Mouse (Mus musculus) midbrain, embryonic 14.5 days (tissue): Measurements from ENCODE around the gene Nckipsd. TPM values are rescaled to one million over a fixed set of nuclear protein-coding genes. Genes with fewer than 3 reads are reported as not detected.

Experiments
- ATAC-seq: fragments of 200-750 bp; cut with Nextera tagmentation; 2 replicates; pipeline ENCODE4 v1.8.0; 2017; ENCODE audit warnings: moderate number of reproducible peaks, moderate library complexity; ENCODE audit not compliant: low FRiP score, low TSS enrichment
- DNase-seq: peaks from one replicate; pipeline ENCODE4 v3.0.0-alpha.2; 2015
- H3K27ac ChIP-seq: fragments of 300-500 bp; sonication (generic); replicated peaks from 2 replicates; pipeline ENCODE4 v1.5.1; 2014; ENCODE audit warnings: mild to moderate bottlenecking, low read depth, low read length, moderate library complexity
- H3K27me3 ChIP-seq: fragments of 300-500 bp; sonication (generic); 2 replicates; pipeline ENCODE4 v1.6.1; 2014; ENCODE audit warnings: low read length, control low read depth, mixed read lengths; ENCODE audit not compliant: control insufficient read depth, insufficient read depth
- H3K36me3 ChIP-seq: fragments of 300-500 bp; sonication (generic); 2 replicates; pipeline ENCODE4 v1.6.1; 2014; ENCODE audit warnings: low read length, control low read depth; ENCODE audit not compliant: control insufficient read depth, insufficient read depth
- H3K4me1 ChIP-seq: fragments of 300-500 bp; sonication (generic); 2 replicates; pipeline ENCODE4 v1.6.1; 2014; ENCODE audit warnings: mild to moderate bottlenecking, antibody characterized with exemption, low read length, control low read depth; ENCODE audit not compliant: control insufficient read depth, insufficient read depth
- H3K4me2 ChIP-seq: fragments of 300-500 bp; sonication (generic); 2 replicates; pipeline ENCODE4 v1.6.1; 2014; ENCODE audit warnings: mild to moderate bottlenecking, low read length, moderate library complexity
- H3K4me3 ChIP-seq: fragments of 300-500 bp; sonication (generic); replicated peaks from 2 replicates; pipeline ENCODE4 v1.5.1; 2014; ENCODE audit warnings: low read depth, low read length
- H3K9ac ChIP-seq: fragments of 300-500 bp; sonication (generic); replicated peaks from 2 replicates; pipeline ENCODE4 v1.6.1; 2014; ENCODE audit warnings: mild to moderate bottlenecking, low read length, moderate library complexity
- H3K9me3 ChIP-seq: fragments of 300-500 bp; sonication (generic); 2 replicates; pipeline ENCODE4 v1.6.1; 2016; ENCODE audit warnings: low read length, control low read depth, mixed read lengths; ENCODE audit not compliant: control insufficient read depth
- WGBS: fragments of 180-500 bp; shearing (Covaris S2); extraction: QIAGEN DNeasy Blood & Tissue Kit; methylation state at CpG from one replicate; pipeline ENCODE4 v1.1.7; 2014; 5-methylcytosine and 5-hydroxymethylcytosine counted together
- polyA plus RNA-seq: library from polyadenylated mRNA; unstranded; fragments of >200 nt; fragmentation: Nextera tagmentation; extraction: Ambion mirVana; gene quantifications from 2 replicates; pipeline ENCODE4 v1.2.1, GENCODE M21; 2014

Gene Nckipsd
- polyA plus RNA-seq, 1 experiment from 2014 or later: 27.4 TPM

GRCm38 (mm10) chr9:108795281-108795680 is 12.9 kb upstream of the Nckipsd start:
- Histone ChIP-seq H3K36me3 (peaks cover 44% of the 10 kb centered on the region), H3K9ac (no peak overlapping the region), H3K4me2 (no peak overlapping the region), H3K27me3 (no peaks in the 10 kb centered on the region), H3K9me3 (no peaks in the 10 kb centered on the region), H3K4me3 (no peak overlapping the region), H3K4me1 (peaks cover 52% of the 10 kb centered on the region), H3K27ac (no peak overlapping the region)
- no peak for DNase-seq
- 72% methylated on average over 2 of the region's 2 CpGs for WGBS
- ATAC-seq: no peak

GRCm38 (mm10) chr9:108795762-108796161 is 12.4 kb upstream of the Nckipsd start:
- H3K36me3 ChIP-seq: peaks cover 47% of the 10 kb centered on the region
- DNase-seq (no peak), ATAC-seq (no peak)
- peak overlapping the region; percentile 29 for H3K4me2 ChIP-seq
- no peak overlapping the region for H3K4me3 ChIP-seq
- H3K27ac ChIP-seq: 0 out of 2 replicates have a peak overlapping the region, but pooled peaks have one; percentile 13
- H3K4me1 ChIP-seq: peaks cover 48% of the 10 kb centered on the region
- 33% methylated on average over 11 of the region's 11 CpGs for WGBS
- no peaks in the 10 kb centered on the region for H3K9me3 ChIP-seq
- no peak overlapping the region for H3K9ac ChIP-seq
- H3K27me3 ChIP-seq: no peaks in the 10 kb centered on the region

GRCm38 (mm10) chr9:108796351-108796981 is 11.7 kb upstream of the Nckipsd start:
- H3K27ac ChIP-seq: 0 out of 2 replicates have a peak overlapping the region, but pooled peaks have one; percentile 13
- H3K4me2 ChIP-seq: peak overlapping the region; percentile 29
- H3K9ac ChIP-seq: no peak overlapping the region
- ATAC-seq (no peak), DNase-seq (no peak)
- H3K4me3 ChIP-seq: no peak overlapping the region
- H3K4me1 ChIP-seq: peaks cover 42% of the 10 kb centered on the region
- peaks cover 54% of the 10 kb centered on the region for H3K36me3 ChIP-seq
- H3K27me3 ChIP-seq: no peaks in the 10 kb centered on the region
- 66% methylated on average over 4 of the region's 4 CpGs for WGBS
- H3K9me3 ChIP-seq: no peaks in the 10 kb centered on the region

GRCm38 (mm10) chr9:108797477-108797876 is 10.7 kb upstream of the Nckipsd start:
- H3K4me1 ChIP-seq: peaks cover 32% of the 10 kb centered on the region
- ATAC-seq (no peak), DNase-seq (no peak)
- no peaks in the 10 kb centered on the region for H3K27me3 ChIP-seq
- no peak overlapping the region for H3K4me3 ChIP-seq
- H3K27ac ChIP-seq: no peak overlapping the region
- H3K4me2 ChIP-seq: no peak overlapping the region
- no peaks in the 10 kb centered on the region for H3K9me3 ChIP-seq
- H3K36me3 ChIP-seq: peaks cover 64% of the 10 kb centered on the region
- WGBS: 84% methylated on average over 7 of the region's 7 CpGs
- no peak overlapping the region for H3K9ac ChIP-seq

- Histone ChIP-seq H3K36me3 (peaks cover 75% of the 10 kb centered on the region), H3K4me3 (no peak overlapping the region)
Observed at GRCm38 (mm10) chr9:108798508-108799075, 9.6 kb upstream of the Nckipsd start.

GRCm38 (mm10) chr9:108799564-108799963 is 8.6 kb upstream of the Nckipsd start:
- Histone ChIP-seq H3K27ac (no peak overlapping the region), H3K27me3 (no peaks in the 10 kb centered on the region), H3K4me3 (no peak overlapping the region), H3K9me3 (no peaks in the 10 kb centered on the region), H3K4me2 (no peak overlapping the region), H3K36me3 (peaks cover 84% of the 10 kb centered on the region), H3K9ac (no peak overlapping the region), H3K4me1 (peaks cover 17% of the 10 kb centered on the region)
- ATAC-seq: no peak
- DNase-seq: no peak
- WGBS: 93% methylated on average over 3 of the region's 3 CpGs

More at GRCm38 (mm10) chr9:108798508-108799075, 9.6 kb upstream of the Nckipsd start:
- peaks cover 23% of the 10 kb centered on the region for H3K4me1 ChIP-seq
- no peak overlapping the region for H3K4me2 ChIP-seq
- no peak overlapping the region for H3K27ac ChIP-seq
- no peaks in the 10 kb centered on the region for H3K9me3 ChIP-seq
- no peaks in the 10 kb centered on the region for H3K27me3 ChIP-seq
- DNase-seq (no peak), ATAC-seq (no peak)
- WGBS: 85% methylated on average over 5 of the region's 5 CpGs
- H3K9ac ChIP-seq: no peak overlapping the region

- ATAC-seq (no peak), DNase-seq (no peak)
- Histone ChIP-seq H3K9ac (no peak overlapping the region), H3K9me3 (no peaks in the 10 kb centered on the region), H3K36me3 (peaks cover 71% of the 10 kb centered on the region), H3K4me3 (no peak overlapping the region), H3K4me2 (no peak overlapping the region), H3K4me1 (peaks cover 8% of the 10 kb centered on the region), H3K27me3 (no peaks in the 10 kb centered on the region), H3K27ac (no peak overlapping the region)
- 89% methylated on average over 8 of the region's 8 CpGs for WGBS
Observed at GRCm38 (mm10) chr9:108805768-108806167, 2.4 kb upstream of the Nckipsd start.

- Histone ChIP-seq H3K4me2 (no peak overlapping the region), H3K4me1 (peaks cover 8% of the 10 kb centered on the region), H3K9me3 (no peaks in the 10 kb centered on the region), H3K27me3 (no peaks in the 10 kb centered on the region), H3K9ac (no peak overlapping the region), H3K27ac (no peak overlapping the region), H3K4me3 (no peak overlapping the region), H3K36me3 (peaks cover 69% of the 10 kb centered on the region)
- DNase-seq: no peak
- no peak for ATAC-seq
Observed at GRCm38 (mm10) chr9:108806379-108806778, 1.8 kb upstream of the Nckipsd start.

GRCm38 (mm10) chr9:108806831-108807230 is 1.3 kb upstream of the Nckipsd start:
- H3K9me3 ChIP-seq: no peaks in the 10 kb centered on the region
- H3K27me3 ChIP-seq: no peaks in the 10 kb centered on the region
- DNase-seq: no peak
- H3K4me1 ChIP-seq: peaks cover 8% of the 10 kb centered on the region
- 92% methylated on average over 1 of the region's 1 CpGs for WGBS
- peaks cover 69% of the 10 kb centered on the region for H3K36me3 ChIP-seq
- H3K4me2 ChIP-seq: no peak overlapping the region
- no peak for ATAC-seq
- H3K9ac ChIP-seq: no peak overlapping the region
- H3K27ac ChIP-seq: no peak overlapping the region
- no peak overlapping the region for H3K4me3 ChIP-seq
